Mouse (Mus musculus): ENCODE results near the gene Pls3. TPM values are rescaled to one million over a fixed set of nuclear protein-coding genes. Genes with fewer than 3 reads are reported as not detected.

Pls3 gene
- polyA plus RNA-seq (2016; fragmentation: Nextera tagmentation; extraction: Ambion mirVana): 62.9 and 73.2 TPM in 2 replicates

DNA sequence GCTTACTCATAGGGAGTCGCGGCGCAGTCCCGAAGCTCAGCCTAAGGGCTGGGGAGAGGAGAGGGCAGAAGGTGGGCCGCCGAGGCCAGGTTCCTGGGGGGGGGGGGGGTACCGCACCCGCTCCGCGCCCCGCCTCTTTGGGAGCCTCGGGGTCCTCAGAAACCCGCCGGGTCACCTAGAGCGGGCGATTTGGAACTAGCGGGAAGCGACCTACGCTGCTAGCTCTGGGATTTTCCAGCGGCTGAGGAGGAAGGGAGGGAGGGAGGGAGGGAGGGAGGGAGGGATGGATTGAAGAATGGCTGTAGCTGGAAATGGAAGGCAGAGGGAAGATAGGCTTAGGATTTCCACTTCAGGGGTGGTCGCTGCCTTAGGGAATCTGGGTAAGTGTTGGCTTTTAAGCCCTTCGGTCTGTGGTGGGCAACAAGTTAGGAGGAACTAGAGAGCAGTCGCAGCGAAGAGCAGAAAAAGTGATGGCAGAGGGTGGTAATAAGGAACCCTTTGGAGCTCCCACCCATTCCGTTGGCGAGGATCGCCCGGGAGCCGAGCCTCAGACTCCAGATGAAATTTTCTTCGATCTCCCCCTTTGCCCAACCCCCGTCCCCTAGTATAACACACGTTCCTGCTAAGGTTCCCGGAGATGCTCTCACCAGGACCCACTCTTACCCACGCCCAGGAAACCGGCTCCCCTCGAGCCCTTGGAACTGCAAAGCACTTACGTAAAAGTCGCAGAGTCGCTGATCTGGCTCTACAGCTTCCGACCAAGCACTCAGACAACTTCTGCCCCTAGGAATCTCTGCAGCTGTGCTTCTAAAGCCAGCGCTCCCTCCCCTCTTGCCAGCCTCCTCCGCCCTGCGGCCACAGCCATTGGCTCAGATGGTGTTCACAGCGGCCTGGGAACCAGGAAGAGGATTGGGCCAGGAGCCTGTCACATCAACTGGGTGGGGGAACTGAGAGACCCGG is at the start of gene Pls3:
TSS of gene Pls3 (minus strand) at position 851 of the 960 bp plus-strand sequence.
- peak within 1 kb of the TSS; percentile 84 for H3K27ac ChIP-seq
- 12% methylated on average over 45 of the region's 45 CpGs for WGBS
- H3K4me3 ChIP-seq: peak within 1 kb of the TSS; percentile 60
- H3K27me3 ChIP-seq (ENCODE audit: insufficient read depth, poor library complexity, severe bottlenecking): 0 out of 2 replicates have a peak, but pooled peaks cover 3% of the 10 kb centered on the region
- no peaks in the 10 kb centered on the region; the same call in 1 of the 2 replicates for H3K4me1 ChIP-seq (replicated peaks)
- H3K36me3 ChIP-seq: no peaks in the 10 kb centered on the region
- DNase-seq (ENCODE audit: low spot score): peak; percentile 87
- H3K9me3 ChIP-seq: no peaks in the 10 kb centered on the region

DNA sequence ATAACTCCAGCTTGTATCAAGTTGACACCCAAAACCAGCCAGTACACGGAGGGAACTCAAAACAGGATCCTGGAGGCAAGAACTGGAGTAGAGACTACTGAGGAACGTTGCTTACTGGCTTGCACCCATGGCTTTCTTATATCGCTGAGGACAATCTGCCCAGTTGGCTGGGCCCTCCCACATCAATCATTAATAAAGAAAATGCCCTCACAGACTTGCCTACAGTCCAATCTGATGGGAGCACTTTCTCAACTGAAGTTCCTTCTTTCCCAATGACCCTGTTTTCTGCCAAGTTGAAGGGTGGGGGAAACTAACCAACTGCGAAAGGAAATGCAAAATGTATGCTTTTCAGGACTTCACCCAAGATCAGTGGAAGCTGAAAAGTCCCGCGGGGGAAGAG is 20.7 kb upstream of the Pls3 start:
- no peaks in the 10 kb centered on the region for H3K36me3 ChIP-seq
- H3K27ac ChIP-seq: no peak overlapping the region
- H3K27me3 ChIP-seq (ENCODE audit: insufficient read depth, poor library complexity, severe bottlenecking): no peaks in the 10 kb centered on the region
- WGBS: 65% methylated on average over 6 of the region's 6 CpGs
- no peak for DNase-seq (ENCODE audit: low spot score)
- no peak overlapping the region for H3K4me3 ChIP-seq
- H3K9me3 ChIP-seq: no peaks in the 10 kb centered on the region
- H3K4me1 ChIP-seq (replicated peaks): no peaks in the 10 kb centered on the region

DNA sequence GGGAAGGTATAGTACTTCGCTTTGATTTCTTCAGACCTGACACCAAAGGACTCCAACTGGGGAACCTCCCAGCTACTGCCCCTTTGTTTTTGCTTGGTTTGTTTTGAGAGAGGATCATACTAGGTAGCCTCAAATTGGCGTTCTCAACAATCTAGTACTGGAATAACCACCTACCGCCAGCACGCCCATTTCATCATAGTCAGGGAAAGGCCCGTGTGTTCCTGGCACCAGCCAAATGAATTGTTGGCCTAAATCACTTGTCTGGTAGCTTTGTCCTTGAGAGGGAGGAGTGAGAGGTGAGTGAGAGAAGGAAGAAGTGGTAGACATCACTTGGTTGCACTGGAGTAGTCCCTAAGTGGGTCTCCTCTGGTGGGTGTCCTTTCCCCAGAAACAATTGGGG is 584 bp upstream of the Pls3 start:
- DNase-seq (ENCODE audit: low spot score): peak; percentile 2
- WGBS: 22% methylated on average over 5 of the region's 5 CpGs
- 0 out of 2 replicates have a peak, but pooled peaks cover 3% of the 10 kb centered on the region for H3K27me3 ChIP-seq (ENCODE audit: insufficient read depth, poor library complexity, severe bottlenecking)
- no peaks in the 10 kb centered on the region; the same call in 1 of the 2 replicates for H3K4me1 ChIP-seq (replicated peaks)
- H3K9me3 ChIP-seq: no peaks in the 10 kb centered on the region
- H3K36me3 ChIP-seq: no peaks in the 10 kb centered on the region
- no peak overlapping the region for H3K27ac ChIP-seq
- peak overlapping the region; percentile 60 for H3K4me3 ChIP-seq

DNA sequence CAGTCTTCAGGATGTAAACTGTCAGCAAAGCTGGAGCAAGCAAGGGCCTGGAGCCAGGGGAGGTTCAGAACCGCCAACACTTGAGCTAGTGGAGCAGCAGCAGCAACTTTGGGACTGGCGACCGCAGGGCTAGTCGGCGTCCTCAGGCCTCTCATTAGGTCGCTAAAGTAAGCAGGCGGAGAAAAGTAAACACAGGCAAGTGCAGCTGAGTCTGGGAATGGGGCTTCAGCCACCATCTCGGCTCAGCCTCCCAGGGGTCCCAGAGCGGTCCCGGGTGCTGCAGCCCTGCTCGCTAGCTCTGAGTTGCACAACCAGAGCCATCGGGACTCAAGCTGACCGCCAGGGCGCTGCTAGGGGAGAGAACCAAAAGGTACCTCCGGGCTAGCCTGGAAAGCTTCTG is 1.2 kb downstream of the Pls3 start:
- Histone ChIP-seq H3K4me1 (replicated peaks) (no peaks in the 10 kb centered on the region; the same call in 1 of the 2 replicates), H3K36me3 (no peaks in the 10 kb centered on the region), H3K27me3 (ENCODE audit: insufficient read depth, poor library complexity, severe bottlenecking) (0 out of 2 replicates have a peak, but pooled peaks cover 3% of the 10 kb centered on the region), H3K4me3 (peak overlapping the region; percentile 60), H3K27ac (peak overlapping the region; percentile 84), H3K9me3 (no peaks in the 10 kb centered on the region)
- 13% methylated on average over 15 of the region's 15 CpGs for WGBS
- peak; percentile 42 for DNase-seq (ENCODE audit: low spot score)

DNA sequence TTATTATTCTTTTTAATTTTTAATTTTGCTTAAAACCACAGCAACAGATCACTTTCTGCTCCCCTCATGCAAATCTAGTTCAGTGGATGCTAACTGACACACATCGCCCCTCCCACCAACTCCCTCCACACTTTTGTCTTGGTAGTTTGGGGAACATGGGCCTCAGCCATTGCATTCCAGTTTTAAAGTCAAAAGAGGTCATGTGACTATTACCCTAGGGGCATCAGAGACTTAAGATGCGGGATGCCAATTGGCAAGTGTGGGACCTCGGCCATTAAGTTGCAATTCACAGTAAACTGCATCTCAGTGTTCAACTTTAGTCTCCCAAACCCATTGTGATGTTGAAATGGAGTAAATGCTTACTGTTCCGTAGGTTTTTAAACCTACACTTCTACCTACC is 1.7 kb downstream of the Pls3 start:
- DNase-seq (ENCODE audit: low spot score): peak; percentile 2
- Histone ChIP-seq H3K36me3 (no peaks in the 10 kb centered on the region), H3K27me3 (ENCODE audit: insufficient read depth, poor library complexity, severe bottlenecking) (0 out of 2 replicates have a peak, but pooled peaks cover 3% of the 10 kb centered on the region), H3K4me1 (replicated peaks) (no peaks in the 10 kb centered on the region; the same call in 1 of the 2 replicates), H3K27ac (0 out of 2 replicates have a peak overlapping the region, but pooled peaks have one; percentile 84), H3K9me3 (no peaks in the 10 kb centered on the region), H3K4me3 (peak overlapping the region; percentile 60)
- 33% methylated on average over 4 of the region's 4 CpGs for WGBS

DNA sequence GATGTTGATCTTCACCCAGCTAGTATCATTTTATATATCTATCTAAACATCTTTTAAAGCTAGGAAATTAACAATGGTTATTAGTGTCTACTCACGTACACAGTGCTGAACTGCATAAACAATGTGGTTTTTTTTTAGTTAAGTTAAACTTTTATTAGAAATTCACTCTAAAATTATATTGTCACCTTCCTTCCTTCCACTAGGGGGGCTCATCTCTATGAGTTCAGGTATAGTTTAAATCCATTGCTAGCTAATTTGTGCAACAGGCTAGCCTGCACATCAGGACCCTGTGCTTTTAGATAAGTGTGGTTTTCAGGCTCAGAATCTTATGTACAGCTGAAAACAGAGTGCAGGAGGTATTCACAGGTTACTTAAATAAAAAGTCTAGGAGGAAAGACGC is 3.1 kb downstream of the Pls3 start:
- 82% methylated on average over 2 of the region's 2 CpGs for WGBS
- Histone ChIP-seq H3K27ac (no peak overlapping the region), H3K4me1 (replicated peaks) (no peaks in the 10 kb centered on the region; the same call in 1 of the 2 replicates), H3K27me3 (ENCODE audit: insufficient read depth, poor library complexity, severe bottlenecking) (0 out of 2 replicates have a peak, but pooled peaks cover 3% of the 10 kb centered on the region), H3K9me3 (no peaks in the 10 kb centered on the region), H3K36me3 (no peaks in the 10 kb centered on the region), H3K4me3 (no peak overlapping the region)
- no peak for DNase-seq (ENCODE audit: low spot score)

DNA sequence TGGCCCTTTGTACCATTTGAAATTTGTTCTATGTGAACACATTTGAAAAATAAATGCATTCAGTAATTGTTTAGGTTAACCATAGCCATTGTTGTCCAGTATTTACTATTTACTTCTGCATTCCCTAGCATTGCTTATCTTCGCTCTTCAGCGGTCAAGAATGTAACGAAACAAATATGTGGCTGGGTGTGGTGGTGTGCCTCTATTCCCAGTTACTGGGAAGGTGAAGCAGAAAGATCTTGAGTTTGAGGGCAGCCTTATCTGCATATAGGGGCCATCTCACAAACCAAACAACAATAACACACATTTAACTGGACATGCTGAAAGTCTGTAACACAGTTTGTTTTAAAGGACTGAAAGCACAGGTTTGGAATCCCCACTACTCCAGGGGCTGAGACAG is 13.3 kb downstream of the Pls3 start:
- Histone ChIP-seq H3K9me3 (no peaks in the 10 kb centered on the region), H3K27me3 (ENCODE audit: insufficient read depth, poor library complexity, severe bottlenecking) (no peaks in the 10 kb centered on the region), H3K4me1 (replicated peaks) (no peaks in the 10 kb centered on the region), H3K36me3 (no peaks in the 10 kb centered on the region), H3K27ac (no peak overlapping the region), H3K4me3 (no peak overlapping the region)
- DNase-seq (ENCODE audit: low spot score): no peak
- WGBS: 88% methylated on average over 3 of the region's 3 CpGs

DNA sequence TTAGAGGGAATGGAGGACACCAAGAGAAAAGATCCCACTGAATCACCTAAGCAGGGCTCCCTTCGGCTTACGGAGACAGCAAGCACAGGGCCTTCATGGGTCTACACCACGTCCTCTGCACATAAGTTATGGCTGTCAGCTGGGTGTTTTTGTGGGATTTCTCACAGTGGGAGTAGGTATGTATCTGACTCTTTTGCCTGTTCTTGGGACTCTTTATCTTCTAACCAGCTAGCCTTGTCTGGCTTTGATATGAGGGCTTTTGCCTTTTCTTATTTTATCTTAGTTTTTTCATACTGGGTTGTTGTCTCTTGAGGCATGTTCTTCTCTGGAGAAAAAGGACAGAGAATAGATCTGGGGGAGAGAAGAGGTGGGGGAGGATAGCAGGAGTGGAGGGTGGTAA is 20.7 kb downstream of the Pls3 start:
- no peak overlapping the region for H3K4me3 ChIP-seq

DNA sequence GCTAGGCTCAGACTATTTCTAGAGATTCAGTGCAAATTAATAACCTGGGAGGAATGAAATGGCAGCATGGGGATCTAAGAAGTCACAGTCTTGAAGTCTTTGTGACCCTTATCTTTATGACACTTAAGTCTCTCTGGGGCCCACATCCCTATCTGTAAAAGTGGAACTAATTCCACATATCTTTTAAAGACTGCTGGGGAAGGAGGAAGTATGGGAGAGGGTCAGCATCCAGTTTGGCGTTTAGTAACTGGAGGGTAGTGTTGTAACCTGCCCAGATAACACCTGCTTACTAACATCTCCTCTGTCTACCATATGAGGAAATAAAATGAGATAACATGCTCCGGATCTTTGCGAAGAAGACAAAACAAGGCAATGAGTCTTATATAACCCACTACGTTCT is 30.7 kb downstream of the Pls3 start:
- WGBS: 87% methylated on average over 4 of the region's 4 CpGs
- Histone ChIP-seq H3K27me3 (ENCODE audit: insufficient read depth, poor library complexity, severe bottlenecking) (no peaks in the 10 kb centered on the region), H3K4me1 (replicated peaks) (no peaks in the 10 kb centered on the region), H3K36me3 (no peaks in the 10 kb centered on the region), H3K27ac (no peak overlapping the region), H3K9me3 (no peaks in the 10 kb centered on the region), H3K4me3 (no peak overlapping the region)
- no peak for DNase-seq (ENCODE audit: low spot score)

More for the DNA sequence above, 20.7 kb downstream of the Pls3 start:
- H3K4me1 ChIP-seq (replicated peaks): no peaks in the 10 kb centered on the region
- DNase-seq (ENCODE audit: low spot score): no peak
- no peaks in the 10 kb centered on the region for H3K9me3 ChIP-seq
- no peaks in the 10 kb centered on the region for H3K27me3 ChIP-seq (ENCODE audit: insufficient read depth, poor library complexity, severe bottlenecking)
- no peaks in the 10 kb centered on the region for H3K36me3 ChIP-seq
- no peak overlapping the region for H3K27ac ChIP-seq
- 89% methylated on average over 3 of the region's 3 CpGs for WGBS

DNA sequence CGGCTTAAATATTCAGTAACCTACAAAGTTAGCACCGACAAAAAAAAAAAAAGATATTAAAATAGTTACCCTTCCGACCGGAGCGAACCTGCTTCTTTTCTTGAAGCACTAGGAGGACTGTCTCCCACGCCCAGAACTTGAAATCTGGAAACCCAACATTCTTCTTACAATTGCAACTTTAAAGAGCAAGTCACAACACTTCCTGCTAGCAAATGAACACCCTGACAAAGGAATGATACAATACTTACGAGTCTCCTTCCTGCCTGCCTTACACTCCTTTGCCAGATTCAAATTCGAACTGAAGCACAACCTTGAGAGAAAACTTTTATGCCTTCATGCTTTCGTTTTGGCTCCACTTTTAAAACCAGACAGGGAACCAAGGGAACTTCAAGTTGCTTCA is 32.1 kb downstream of the Pls3 start:
- Histone ChIP-seq H3K36me3 (no peaks in the 10 kb centered on the region), H3K4me3 (no peak overlapping the region), H3K27ac (no peak overlapping the region), H3K27me3 (ENCODE audit: insufficient read depth, poor library complexity, severe bottlenecking) (no peaks in the 10 kb centered on the region), H3K9me3 (no peaks in the 10 kb centered on the region), H3K4me1 (replicated peaks) (no peaks in the 10 kb centered on the region)
- whole genome bisulfite sequencing: 80% methylated on average over 9 of the region's 9 CpGs
- no peak for DNase-seq (ENCODE audit: low spot score)

DNA sequence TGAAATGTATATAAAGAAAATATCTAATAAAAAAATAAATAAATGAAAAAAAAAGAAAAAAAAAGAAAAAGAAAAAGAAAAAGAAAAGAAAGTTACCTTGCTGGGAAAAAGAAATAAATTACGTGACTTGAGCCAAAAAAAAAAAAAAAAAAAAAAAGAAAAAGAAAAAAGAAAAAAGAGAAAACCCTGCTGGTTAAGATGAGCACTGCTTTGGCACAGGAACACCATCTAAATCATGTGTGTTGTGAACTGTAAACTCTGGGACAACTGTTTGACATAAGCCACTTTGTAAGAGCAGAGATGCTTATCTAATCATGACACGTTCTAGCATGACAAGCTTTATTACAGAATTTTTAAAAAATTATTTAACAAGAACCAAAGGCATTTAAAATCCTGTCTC is 32.9 kb downstream of the Pls3 start:
- Histone ChIP-seq H3K4me3 (no peak overlapping the region), H3K9me3 (no peaks in the 10 kb centered on the region), H3K27me3 (ENCODE audit: insufficient read depth, poor library complexity, severe bottlenecking) (no peaks in the 10 kb centered on the region), H3K36me3 (no peaks in the 10 kb centered on the region), H3K4me1 (replicated peaks) (no peaks in the 10 kb centered on the region), H3K27ac (no peak overlapping the region)
- WGBS: 87% methylated on average over 2 of the region's 2 CpGs
- DNase-seq (ENCODE audit: low spot score): no peak

DNA sequence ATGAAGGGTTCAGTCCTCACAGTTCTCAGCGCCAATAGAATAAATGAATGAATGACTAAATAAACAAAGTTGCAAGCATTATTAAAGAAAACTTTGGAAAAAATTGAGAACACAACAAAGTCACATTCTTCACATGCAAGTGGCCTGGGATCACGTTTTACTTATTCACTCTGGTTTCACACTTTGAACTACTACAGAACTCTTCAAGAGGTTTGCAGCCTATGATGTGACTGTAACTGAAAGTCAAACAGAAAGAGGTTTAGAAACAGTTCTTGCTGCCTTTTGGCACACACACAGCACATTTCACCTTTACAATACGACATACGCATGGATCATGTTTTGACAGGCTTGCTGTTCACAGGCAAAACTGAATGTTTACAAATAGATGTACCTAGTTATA is 34.7 kb downstream of the Pls3 start:
- 94% methylated on average over 4 of the region's 4 CpGs for WGBS
- no peak for DNase-seq (ENCODE audit: low spot score)
- H3K4me1 ChIP-seq (replicated peaks): no peaks in the 10 kb centered on the region

DNA sequence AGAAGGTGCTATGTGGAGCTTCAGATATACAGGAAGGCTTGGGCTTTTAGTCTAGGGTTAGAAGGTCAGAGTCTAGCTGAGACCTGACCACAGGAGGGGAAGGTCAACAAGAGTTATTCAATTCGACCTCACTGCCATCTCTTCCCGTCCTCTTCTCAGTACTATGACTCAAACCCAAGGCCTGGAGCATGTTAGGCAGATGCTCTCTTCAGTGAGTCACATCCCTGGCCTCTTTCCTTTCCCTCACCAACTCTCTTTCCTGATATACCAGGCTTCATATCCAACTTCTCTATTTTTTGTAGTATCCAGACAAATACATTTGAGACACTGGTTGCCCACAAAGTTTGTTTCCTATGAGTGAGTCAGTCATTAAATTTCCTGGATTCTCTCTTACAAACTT is 40.1 kb downstream of the Pls3 start:
- Histone ChIP-seq H3K27me3 (ENCODE audit: insufficient read depth, poor library complexity, severe bottlenecking) (no peaks in the 10 kb centered on the region), H3K27ac (no peak overlapping the region), H3K4me1 (replicated peaks) (no peaks in the 10 kb centered on the region), H3K36me3 (no peaks in the 10 kb centered on the region), H3K4me3 (no peak overlapping the region), H3K9me3 (no peaks in the 10 kb centered on the region)
- WGBS: 68% methylated on average over 2 of the region's 2 CpGs
- DNase-seq (ENCODE audit: low spot score): no peak

More for the DNA sequence above, 34.7 kb downstream of the Pls3 start:
- no peaks in the 10 kb centered on the region for H3K9me3 ChIP-seq
- H3K4me3 ChIP-seq: no peak overlapping the region
- no peaks in the 10 kb centered on the region for H3K27me3 ChIP-seq (ENCODE audit: insufficient read depth, poor library complexity, severe bottlenecking)
- no peaks in the 10 kb centered on the region for H3K36me3 ChIP-seq
- no peak overlapping the region for H3K27ac ChIP-seq

All from hindbrain, embryonic 10.5 days (tissue).